Mouse (Mus musculus): ENCODE measurements around the gene Alkal2.

DNA sequence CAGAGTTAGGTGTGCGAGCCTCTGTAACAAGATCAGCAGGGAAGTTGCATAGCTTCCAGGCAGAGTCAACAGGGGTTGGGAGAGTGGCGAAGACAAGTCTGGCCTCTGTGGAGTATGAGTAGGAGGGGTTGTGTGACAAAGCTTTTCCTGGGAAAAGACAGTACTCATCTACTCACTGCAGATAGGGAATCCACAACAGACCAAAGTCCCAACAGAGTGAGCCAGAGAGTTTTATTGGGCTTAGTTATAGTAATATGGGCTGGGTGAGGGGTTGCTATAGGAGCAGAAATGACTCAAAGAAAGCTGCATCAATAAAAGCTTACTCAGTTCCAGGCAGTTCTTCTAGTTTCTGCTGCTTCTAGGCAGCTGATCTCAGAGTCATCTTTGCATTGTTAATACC lies 49.2 kb downstream of the Alkal2 start:
- no peak for TF ChIP-seq CTCF (IDR thresholded peaks at IDR 0.05; ENCODE audit: low read depth)
- TF ChIP-seq EP300 (optimal IDR thresholded peaks at IDR 0.05) = no peak

Data from stomach, postnatal 0 days (tissue).